Mouse (Mus musculus): ENCODE measurements at regions not wholly inside any gene's neighbourhood (a gene's known extent, or its start where the extent isn't known, plus 50 kb on each side); places are given as distances from the start of the nearest gene placed in this dataset.
A peak's percentile ranks its signal among the peaks of the same experiment; 100 is the strongest.

GRCm38 (mm10) chr4:56036334-56036733, 504.1 kb upstream of the Klf4 start:
- DNase-seq, result no peak

- no peak for DNase-seq
Observed at GRCm38 (mm10) chr4:56035543-56035942, 503.3 kb upstream of the Klf4 start.

GRCm38 (mm10) chr4:56028441-56028840, 496.2 kb upstream of the Klf4 start:
- no peak for DNase-seq

GRCm38 (mm10) chr4:56027258-56027657, 495.0 kb upstream of the Klf4 start:
- no peak for DNase-seq

- no peak for DNase-seq
Observed at GRCm38 (mm10) chr4:56024478-56024877, 492.2 kb upstream of the Klf4 start.

- no peak for DNase-seq
Observed at GRCm38 (mm10) chr4:56018212-56018611, 485.9 kb upstream of the Klf4 start.

GRCm38 (mm10) chr4:56015481-56015880, 483.2 kb upstream of the Klf4 start:
- no peak for DNase-seq

- no peak for DNase-seq
Observed at GRCm38 (mm10) chr4:56008287-56008686, 476.0 kb upstream of the Klf4 start.

- no peak for DNase-seq
Observed at GRCm38 (mm10) chr4:56004227-56004626, 472.0 kb upstream of the Klf4 start.

GRCm38 (mm10) chr4:56001312-56001731, 469.1 kb upstream of the Klf4 start:
- peak; percentile 5 to 7 for DNase-seq

- no peak for DNase-seq
Observed at GRCm38 (mm10) chr4:55984026-55984425, 451.8 kb upstream of the Klf4 start.

- DNase-seq, result no peak
Observed at GRCm38 (mm10) chr4:55978539-55978938, 446.3 kb upstream of the Klf4 start.

GRCm38 (mm10) chr4:55976265-55976664, 444.0 kb upstream of the Klf4 start:
- no peak for DNase-seq

- no peak for DNase-seq
Observed at GRCm38 (mm10) chr4:55973706-55974105, 441.4 kb upstream of the Klf4 start.

GRCm38 (mm10) chr4:55972235-55972819, 440.1 kb upstream of the Klf4 start:
- peak; percentile 39 to 40 for DNase-seq

- no peak for DNase-seq
Observed at GRCm38 (mm10) chr4:55960063-55960462, 427.8 kb upstream of the Klf4 start.

GRCm38 (mm10) chr4:55953701-55954100, 421.4 kb upstream of the Klf4 start:
- DNase-seq, result no peak

GRCm38 (mm10) chr4:55952220-55952619, 420.0 kb upstream of the Klf4 start:
- peak; percentile 5 to 10 for DNase-seq

- DNase-seq, result no peak
Observed at GRCm38 (mm10) chr4:55941423-55941822, 409.2 kb upstream of the Klf4 start.

- no peak for DNase-seq
Observed at GRCm38 (mm10) chr4:55938383-55938782, 406.1 kb upstream of the Klf4 start.

GRCm38 (mm10) chr4:55937833-55938232, 405.6 kb upstream of the Klf4 start:
- DNase-seq, result no peak

GRCm38 (mm10) chr4:55929141-55929782, 397.0 kb upstream of the Klf4 start:
- peak; percentile 41 to 68 for DNase-seq

GRCm38 (mm10) chr4:55928670-55929069, 396.4 kb upstream of the Klf4 start:
- DNase-seq, result no peak

GRCm38 (mm10) chr4:55928196-55928595, 395.9 kb upstream of the Klf4 start:
- no peak for DNase-seq

GRCm38 (mm10) chr4:55927391-55927790, 395.1 kb upstream of the Klf4 start:
- no peak for DNase-seq
